Mouse (Mus musculus) olfactory bulb, adult 2 months (tissue): Measurements from ENCODE around the gene Ddx58.

Source experiments
- CTCF ChIP-seq: fragments of 200-500 bp; IDR thresholded peaks from 2 replicates; pipeline ENCODE4 v1.5.1; 2012; ENCODE audit warnings: low read depth, mild to moderate bottlenecking, low read length, moderate library complexity; ENCODE audit not compliant: insufficient read depth
- POLR2A ChIP-seq: fragments of 200-500 bp; IDR thresholded peaks from 2 replicates; pipeline ENCODE4 v1.6.1; 2012; ENCODE audit warnings: mild to moderate bottlenecking, low read depth, low read length, moderate library complexity; ENCODE audit not compliant: insufficient read depth

- no peak for TF ChIP-seq CTCF
- TF ChIP-seq POLR2A = no peak
Observed at GRCm38 (mm10) chr4:40204374-40204773, 35.3 kb downstream of the Ddx58 start.
